Mouse (Mus musculus): ENCODE measurements around the gene Cfap61. TPM values are rescaled to one million over a fixed set of nuclear protein-coding genes. Genes with fewer than 3 reads are reported as not detected.

Cfap61 gene
- polyA plus RNA-seq, 1 experiment from 2014 or later = 1.4 TPM

DNA sequence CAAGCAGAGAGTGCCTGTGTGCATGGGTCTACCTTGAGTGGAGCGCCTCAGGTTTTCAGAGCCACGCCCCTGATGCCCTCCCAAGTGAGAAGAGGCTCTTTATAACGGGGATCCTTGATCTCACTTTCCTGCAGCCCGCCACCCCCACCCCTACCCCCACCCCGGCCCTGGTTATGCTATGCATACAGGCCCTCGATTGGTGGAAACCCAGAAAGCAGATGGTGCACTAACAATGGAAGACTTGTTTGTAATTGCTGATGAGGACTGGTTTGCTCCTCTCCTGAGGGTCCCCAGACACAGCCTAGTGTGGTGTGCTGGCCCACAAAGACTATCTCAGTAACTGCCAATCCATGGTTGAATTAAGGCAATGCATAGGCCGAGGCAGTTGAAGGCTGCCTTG is 314.4 kb downstream of the Cfap61 start:
- WGBS = 83% methylated on average over 7 of the region's 7 CpGs
- Histone ChIP-seq H3K27ac (ENCODE audit: low read depth, low read length) (no peak overlapping the region), H3K4me3 (ENCODE audit: low read depth, low read length) (no peak overlapping the region), H3K9ac (ENCODE audit: low read length) (no peak overlapping the region), H3K9me3 (ENCODE audit: control insufficient read depth, low read length) (no peaks in the 10 kb centered on the region), H3K4me1 (replicated peaks; ENCODE audit: control insufficient read depth, insufficient read depth, low read length) (no peaks in the 10 kb centered on the region), H3K4me2 (ENCODE audit: low read depth, low read length, severe bottlenecking) (no peak overlapping the region), H3K27me3 (ENCODE audit: control insufficient read depth, insufficient read depth, low read length) (no peaks in the 10 kb centered on the region), H3K36me3 (ENCODE audit: control insufficient read depth, insufficient read depth, low read length) (no peaks in the 10 kb centered on the region)
- ATAC-seq (replicated peaks; ENCODE audit: low FRiP score) = peak; percentile 62
- no peak for DNase-seq (ENCODE audit: low spot score)

DNA sequence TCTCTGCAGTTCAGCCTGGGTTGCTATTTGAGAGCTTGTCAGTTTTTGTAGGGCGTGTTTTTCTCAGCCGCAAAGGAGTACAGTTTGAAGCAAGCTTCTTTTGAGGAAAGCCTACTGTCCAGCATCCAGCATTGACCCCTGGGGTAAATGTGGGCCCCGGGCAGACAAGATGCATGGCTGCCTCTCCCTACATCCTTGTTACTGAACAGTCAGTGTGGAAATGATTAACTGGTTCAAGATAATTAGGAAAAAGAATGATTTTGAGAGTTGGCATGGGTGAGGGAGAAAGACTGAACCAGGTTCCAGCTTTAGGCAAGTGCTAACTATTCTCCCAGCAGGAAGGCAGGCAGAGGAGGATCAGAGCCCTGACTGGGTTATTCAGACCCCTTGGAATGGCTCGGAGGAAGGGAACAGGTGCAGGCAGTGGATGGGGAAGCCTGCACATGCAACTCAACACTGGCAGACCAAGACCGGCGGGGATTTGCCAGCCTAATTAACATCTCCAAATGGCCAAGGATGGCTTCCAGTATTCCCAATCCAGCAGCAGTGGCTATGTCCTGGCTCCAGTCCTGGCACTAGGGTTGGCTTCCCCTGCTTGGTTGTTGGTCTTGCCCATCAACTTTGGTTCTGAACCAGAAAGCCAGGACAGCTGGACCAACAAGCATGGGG is 315.8 kb downstream of the Cfap61 start:
- H3K4me2 ChIP-seq (ENCODE audit: low read depth, low read length, severe bottlenecking) = no peak overlapping the region
- no peaks in the 10 kb centered on the region for H3K36me3 ChIP-seq (ENCODE audit: control insufficient read depth, insufficient read depth, low read length)
- no peak overlapping the region for H3K27ac ChIP-seq (ENCODE audit: low read depth, low read length)
- DNase-seq (ENCODE audit: low spot score) = no peak
- no peaks in the 10 kb centered on the region for H3K4me1 ChIP-seq (replicated peaks; ENCODE audit: control insufficient read depth, insufficient read depth, low read length)
- 70% methylated on average over 6 of the region's 6 CpGs for WGBS
- no peak overlapping the region for H3K4me3 ChIP-seq (ENCODE audit: low read depth, low read length)
- H3K9me3 ChIP-seq (ENCODE audit: control insufficient read depth, low read length) = no peaks in the 10 kb centered on the region
- no peak for ATAC-seq (replicated peaks; ENCODE audit: low FRiP score)
- H3K9ac ChIP-seq (ENCODE audit: low read length) = no peak overlapping the region
- no peaks in the 10 kb centered on the region for H3K27me3 ChIP-seq (ENCODE audit: control insufficient read depth, insufficient read depth, low read length)

DNA sequence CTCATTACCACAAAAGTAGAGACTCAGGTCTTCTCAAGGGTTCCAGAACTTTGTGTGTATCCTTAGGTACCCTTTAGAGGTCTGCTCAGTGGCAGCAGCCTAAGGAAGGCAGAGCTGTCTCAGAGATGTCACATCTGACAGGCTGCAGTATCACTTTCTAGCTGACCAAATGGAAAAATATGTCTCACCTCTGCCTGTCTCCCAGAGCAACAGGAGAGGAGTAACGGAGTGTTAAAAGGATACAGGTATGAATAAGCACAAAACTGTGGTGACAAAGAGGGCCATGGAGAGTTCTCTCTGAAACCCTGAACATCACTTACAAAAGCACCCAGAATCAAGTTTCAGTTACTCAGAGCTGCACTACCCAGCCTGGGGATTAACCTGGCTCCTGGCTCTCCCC is 319.8 kb downstream of the Cfap61 start:
- DNase-seq (ENCODE audit: low spot score) (no peak), ATAC-seq (replicated peaks; ENCODE audit: low FRiP score) (no peak)
- Histone ChIP-seq H3K27ac (ENCODE audit: low read depth, low read length) (no peak overlapping the region), H3K9ac (ENCODE audit: low read length) (no peak overlapping the region), H3K9me3 (ENCODE audit: control insufficient read depth, low read length) (no peaks in the 10 kb centered on the region), H3K27me3 (ENCODE audit: control insufficient read depth, insufficient read depth, low read length) (no peaks in the 10 kb centered on the region), H3K36me3 (ENCODE audit: control insufficient read depth, insufficient read depth, low read length) (no peaks in the 10 kb centered on the region), H3K4me2 (ENCODE audit: low read depth, low read length, severe bottlenecking) (no peak overlapping the region), H3K4me1 (replicated peaks; ENCODE audit: control insufficient read depth, insufficient read depth, low read length) (peaks cover 14% of the 10 kb centered on the region), H3K4me3 (ENCODE audit: low read depth, low read length) (no peak overlapping the region)
- WGBS = 96% methylated on average over 1 of the region's 1 CpGs

DNA sequence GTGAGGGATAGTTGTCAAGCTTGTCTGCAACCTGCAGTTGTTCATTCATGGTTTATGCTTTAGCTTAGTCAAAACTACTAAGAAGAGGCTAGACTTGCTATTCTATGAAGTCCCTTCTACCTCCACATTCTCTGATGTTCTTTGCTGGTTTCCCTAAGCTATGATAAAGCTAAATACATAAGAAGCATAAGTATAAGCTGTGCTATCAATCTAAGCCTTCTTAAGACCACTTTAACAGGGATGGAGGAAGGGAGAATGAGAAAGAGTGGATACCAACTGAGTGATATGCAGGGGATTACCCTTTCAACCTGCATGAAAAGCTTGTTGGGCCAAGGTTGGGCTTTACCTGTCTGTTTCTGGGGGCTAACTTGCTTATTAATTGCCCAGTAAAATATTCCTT is 321.1 kb downstream of the Cfap61 start:
- H3K27me3 ChIP-seq (ENCODE audit: control insufficient read depth, insufficient read depth, low read length) = no peaks in the 10 kb centered on the region

DNA sequence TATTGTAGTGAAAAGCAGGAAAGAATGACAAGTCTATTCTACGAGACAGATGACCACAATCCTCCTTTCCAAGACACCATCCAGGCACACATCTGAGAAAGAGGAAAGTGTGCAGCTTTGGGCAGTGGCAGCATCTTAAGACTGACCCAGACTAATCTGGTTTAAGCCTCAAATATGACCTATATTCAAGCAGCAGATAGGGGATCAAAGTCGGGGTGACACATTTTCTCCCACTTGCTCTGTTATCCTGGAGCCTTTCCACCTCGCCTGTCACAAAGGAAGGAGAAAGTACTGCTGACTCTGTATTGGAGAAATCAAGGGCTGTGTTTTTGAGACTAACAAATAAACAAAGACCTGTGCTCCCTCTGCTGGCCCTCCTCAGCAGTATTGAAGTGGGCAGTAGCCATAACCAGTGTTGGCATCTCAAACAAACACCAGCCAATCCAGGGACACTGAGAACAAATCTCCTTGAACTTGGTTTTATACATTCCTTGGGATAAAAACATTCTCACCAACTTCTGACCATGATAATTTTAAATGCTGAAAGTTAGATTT is 321.8 kb downstream of the Cfap61 start:
- Histone ChIP-seq H3K4me2 (ENCODE audit: low read depth, low read length, severe bottlenecking) (no peak overlapping the region), H3K9ac (ENCODE audit: low read length) (no peak overlapping the region), H3K27me3 (ENCODE audit: control insufficient read depth, insufficient read depth, low read length) (no peaks in the 10 kb centered on the region), H3K4me3 (ENCODE audit: low read depth, low read length) (no peak overlapping the region), H3K4me1 (replicated peaks; ENCODE audit: control insufficient read depth, insufficient read depth, low read length) (peaks cover 22% of the 10 kb centered on the region), H3K27ac (ENCODE audit: low read depth, low read length) (no peak overlapping the region), H3K9me3 (ENCODE audit: control insufficient read depth, low read length) (no peaks in the 10 kb centered on the region), H3K36me3 (ENCODE audit: control insufficient read depth, insufficient read depth, low read length) (no peaks in the 10 kb centered on the region)
- ATAC-seq (replicated peaks; ENCODE audit: low FRiP score) (peak; percentile 40; the same call in 1 of the 2 replicates), DNase-seq (ENCODE audit: low spot score) (no peak)
- 59% methylated on average over 3 of the region's 3 CpGs for WGBS

More for the DNA sequence above, 321.1 kb downstream of the Cfap61 start:
- no peak overlapping the region for H3K9ac ChIP-seq (ENCODE audit: low read length)
- no peak overlapping the region for H3K4me3 ChIP-seq (ENCODE audit: low read depth, low read length)
- H3K36me3 ChIP-seq (ENCODE audit: control insufficient read depth, insufficient read depth, low read length) = no peaks in the 10 kb centered on the region
- H3K4me1 ChIP-seq (replicated peaks; ENCODE audit: control insufficient read depth, insufficient read depth, low read length) = peaks cover 17% of the 10 kb centered on the region
- no peak overlapping the region for H3K4me2 ChIP-seq (ENCODE audit: low read depth, low read length, severe bottlenecking)
- H3K9me3 ChIP-seq (ENCODE audit: control insufficient read depth, low read length) = no peaks in the 10 kb centered on the region
- DNase-seq (ENCODE audit: low spot score) = no peak
- no peak for ATAC-seq (replicated peaks; ENCODE audit: low FRiP score)
- no peak overlapping the region for H3K27ac ChIP-seq (ENCODE audit: low read depth, low read length)

DNA sequence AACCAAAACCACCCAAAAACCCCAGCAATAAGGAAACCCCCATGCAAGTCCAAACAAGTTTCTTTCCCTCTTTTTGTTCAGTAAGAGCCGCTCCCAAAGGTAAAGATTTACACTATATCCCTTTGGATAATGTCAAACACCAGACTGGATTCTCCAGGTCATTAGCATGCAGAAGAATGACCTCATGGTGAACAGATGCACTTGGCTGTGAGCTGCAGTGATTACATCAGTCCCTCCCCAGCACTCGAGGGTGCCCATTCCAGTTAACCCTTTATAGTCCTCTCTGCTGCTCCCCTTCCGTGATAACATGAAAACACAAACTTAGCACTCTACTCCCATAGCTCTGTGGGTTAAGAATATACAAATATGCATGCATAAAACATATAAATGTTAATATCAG is 322.5 kb downstream of the Cfap61 start:
- no peak for DNase-seq (ENCODE audit: low spot score)
- Histone ChIP-seq H3K4me2 (ENCODE audit: low read depth, low read length, severe bottlenecking) (no peak overlapping the region), H3K9me3 (ENCODE audit: control insufficient read depth, low read length) (no peaks in the 10 kb centered on the region), H3K9ac (ENCODE audit: low read length) (no peak overlapping the region), H3K27me3 (ENCODE audit: control insufficient read depth, insufficient read depth, low read length) (no peaks in the 10 kb centered on the region), H3K4me3 (ENCODE audit: low read depth, low read length) (no peak overlapping the region), H3K4me1 (replicated peaks; ENCODE audit: control insufficient read depth, insufficient read depth, low read length) (peaks cover 23% of the 10 kb centered on the region), H3K36me3 (ENCODE audit: control insufficient read depth, insufficient read depth, low read length) (no peaks in the 10 kb centered on the region), H3K27ac (ENCODE audit: low read depth, low read length) (no peak overlapping the region)
- WGBS = 33% methylated on average over 3 of the region's 3 CpGs
- ATAC-seq (replicated peaks; ENCODE audit: low FRiP score) = peak; percentile 73

DNA sequence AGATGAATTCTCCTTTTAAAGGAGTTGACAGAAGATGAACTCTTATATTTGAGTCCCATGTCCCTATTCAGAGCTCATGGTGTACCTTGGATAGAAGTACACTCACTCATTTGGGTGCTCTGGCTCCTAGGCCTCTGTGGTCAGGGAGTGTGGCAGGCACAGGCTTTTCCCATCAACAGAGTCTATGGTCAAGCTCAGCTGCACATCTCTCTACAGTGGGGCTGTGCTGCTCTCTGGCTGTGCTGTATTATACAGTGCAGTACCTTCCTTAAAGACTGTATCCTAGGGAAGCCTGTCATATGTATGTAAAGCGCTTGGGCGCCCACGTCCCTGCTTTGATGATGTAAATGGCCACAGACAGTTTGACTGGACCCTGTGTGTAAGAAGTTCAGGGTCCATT is 323.0 kb downstream of the Cfap61 start:
- Histone ChIP-seq H3K9ac (ENCODE audit: low read length) (no peak overlapping the region), H3K27ac (ENCODE audit: low read depth, low read length) (no peak overlapping the region), H3K4me1 (replicated peaks; ENCODE audit: control insufficient read depth, insufficient read depth, low read length) (peaks cover 28% of the 10 kb centered on the region), H3K36me3 (ENCODE audit: control insufficient read depth, insufficient read depth, low read length) (no peaks in the 10 kb centered on the region), H3K9me3 (ENCODE audit: control insufficient read depth, low read length) (no peaks in the 10 kb centered on the region), H3K4me2 (ENCODE audit: low read depth, low read length, severe bottlenecking) (no peak overlapping the region), H3K27me3 (ENCODE audit: control insufficient read depth, insufficient read depth, low read length) (no peaks in the 10 kb centered on the region), H3K4me3 (ENCODE audit: low read depth, low read length) (no peak overlapping the region)
- 84% methylated on average over 3 of the region's 3 CpGs for WGBS
- ATAC-seq (replicated peaks; ENCODE audit: low FRiP score) = no peak
- no peak for DNase-seq (ENCODE audit: low spot score)

DNA sequence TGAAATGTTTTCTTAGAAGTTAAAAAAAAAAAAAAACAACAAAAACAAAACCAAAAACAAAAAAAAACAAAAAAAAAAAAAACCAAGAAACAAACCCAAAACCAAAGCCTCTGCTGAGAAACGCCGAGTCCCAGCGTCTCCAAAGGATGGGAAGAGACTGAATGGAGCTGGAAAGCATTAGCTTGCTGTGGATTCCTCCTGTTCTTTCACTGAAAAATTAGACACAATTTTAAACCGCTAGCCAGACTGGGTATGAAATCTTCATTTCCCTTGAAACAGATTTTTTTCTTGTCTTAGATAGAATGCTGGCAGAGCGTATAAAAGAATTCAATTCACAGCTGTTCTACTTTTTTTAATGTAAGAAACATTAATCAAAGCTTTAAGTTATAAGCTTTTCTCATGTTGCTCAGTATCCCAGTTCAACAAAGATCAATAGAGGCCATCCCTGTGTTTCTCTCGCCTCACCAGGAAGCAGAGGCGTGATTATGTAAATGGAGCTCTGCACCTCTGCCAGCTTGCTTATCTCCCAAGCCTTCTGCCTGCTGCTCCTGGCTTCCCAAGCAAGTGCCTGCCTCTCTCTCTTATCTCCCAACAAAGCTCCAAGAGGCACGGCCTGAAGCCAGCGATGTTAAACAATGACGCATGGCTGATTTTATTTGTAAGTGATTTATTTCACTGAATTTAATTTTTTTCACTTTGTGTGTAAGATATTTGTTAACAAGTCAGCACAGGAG is 324.3 kb downstream of the Cfap61 start:
- H3K9me3 ChIP-seq (ENCODE audit: control insufficient read depth, low read length) = no peaks in the 10 kb centered on the region
- H3K4me1 ChIP-seq (replicated peaks; ENCODE audit: control insufficient read depth, insufficient read depth, low read length) = peaks cover 28% of the 10 kb centered on the region
- H3K4me3 ChIP-seq (ENCODE audit: low read depth, low read length) = no peak overlapping the region
- DNase-seq (ENCODE audit: low spot score) (no peak), ATAC-seq (replicated peaks; ENCODE audit: low FRiP score) (no peak)
- WGBS = 19% methylated on average over 10 of the region's 10 CpGs
- no peak overlapping the region for H3K4me2 ChIP-seq (ENCODE audit: low read depth, low read length, severe bottlenecking)
- H3K36me3 ChIP-seq (ENCODE audit: control insufficient read depth, insufficient read depth, low read length) = no peaks in the 10 kb centered on the region
- H3K27me3 ChIP-seq (ENCODE audit: control insufficient read depth, insufficient read depth, low read length) = no peaks in the 10 kb centered on the region
- no peak overlapping the region for H3K9ac ChIP-seq (ENCODE audit: low read length)
- H3K27ac ChIP-seq (ENCODE audit: low read depth, low read length) = peak overlapping the region; percentile 63; the same call in 1 of the 2 replicates

Measured in forebrain, embryonic 11.5 days (tissue).